Mouse (Mus musculus): ENCODE data around the gene Mlst8. TPM values are rescaled to one million over a fixed set of nuclear protein-coding genes. Genes with fewer than 3 reads are reported as not detected.

The Mlst8 gene
- total RNA-seq, 2 experiments from 2014 or later, result 36.1 to 38.7 TPM

DNA sequence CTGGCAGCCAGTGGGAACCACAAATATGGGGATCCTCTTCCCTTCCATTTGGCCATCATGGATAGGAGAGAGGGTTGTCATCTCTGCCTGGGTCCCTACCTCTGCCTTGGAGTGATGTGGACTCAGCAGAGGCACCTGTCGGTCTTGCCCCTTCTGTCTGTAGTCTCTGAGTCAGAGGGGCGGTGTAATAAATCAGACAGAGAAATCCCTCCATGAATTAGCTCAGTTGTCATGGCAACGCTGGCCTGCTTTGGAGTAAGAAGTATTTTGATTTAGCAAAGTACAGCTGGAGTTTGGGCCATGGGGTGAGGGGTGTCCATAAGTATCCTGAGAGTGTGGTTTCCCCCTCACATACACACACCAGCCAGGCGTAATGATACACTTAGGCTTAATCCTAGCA is 11.5 kb upstream of the Mlst8 start:
- ATAC-seq (replicated peaks; ENCODE audit: low FRiP score, low TSS enrichment, poor library complexity, severe bottlenecking), result no peak

DNA sequence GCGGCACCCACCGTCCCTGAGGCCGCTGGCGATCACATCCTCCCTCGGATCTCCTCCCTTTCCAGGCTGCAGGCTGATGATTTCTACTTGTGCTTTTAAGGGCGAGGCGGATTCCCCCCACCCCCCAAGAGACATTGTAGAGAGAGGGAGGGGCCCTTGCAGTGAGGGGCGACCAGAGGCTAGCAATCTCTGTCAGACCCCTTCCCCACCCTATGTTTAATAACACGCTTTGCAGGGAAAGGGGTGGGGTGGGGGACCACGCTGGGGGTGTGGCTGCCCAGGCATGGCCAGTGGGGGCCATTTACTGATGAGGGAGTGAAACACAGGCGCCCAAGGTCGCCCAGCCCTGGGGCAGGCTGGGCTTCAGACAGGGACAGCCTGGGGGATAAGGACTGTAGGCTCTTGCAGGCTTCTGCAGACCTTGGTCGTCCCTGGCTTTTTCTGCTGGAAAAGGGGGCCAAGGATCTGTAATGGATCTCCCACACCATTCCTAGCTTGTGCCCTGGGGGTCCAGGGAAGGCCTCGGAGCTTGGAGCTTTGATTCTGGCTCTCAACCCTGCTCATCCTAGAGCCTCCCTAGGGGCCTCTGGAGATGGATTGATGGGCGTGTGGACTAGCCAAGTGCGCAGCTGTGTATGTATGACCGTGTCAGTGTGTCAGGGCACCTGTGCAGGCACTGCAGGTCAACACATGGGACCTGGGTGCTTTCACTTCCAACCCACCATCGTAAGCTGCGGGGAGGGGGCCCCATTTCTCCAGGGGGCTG is 10.6 kb upstream of the Mlst8 start:
- ATAC-seq (replicated peaks; ENCODE audit: low FRiP score, low TSS enrichment, poor library complexity, severe bottlenecking), result no peak

DNA sequence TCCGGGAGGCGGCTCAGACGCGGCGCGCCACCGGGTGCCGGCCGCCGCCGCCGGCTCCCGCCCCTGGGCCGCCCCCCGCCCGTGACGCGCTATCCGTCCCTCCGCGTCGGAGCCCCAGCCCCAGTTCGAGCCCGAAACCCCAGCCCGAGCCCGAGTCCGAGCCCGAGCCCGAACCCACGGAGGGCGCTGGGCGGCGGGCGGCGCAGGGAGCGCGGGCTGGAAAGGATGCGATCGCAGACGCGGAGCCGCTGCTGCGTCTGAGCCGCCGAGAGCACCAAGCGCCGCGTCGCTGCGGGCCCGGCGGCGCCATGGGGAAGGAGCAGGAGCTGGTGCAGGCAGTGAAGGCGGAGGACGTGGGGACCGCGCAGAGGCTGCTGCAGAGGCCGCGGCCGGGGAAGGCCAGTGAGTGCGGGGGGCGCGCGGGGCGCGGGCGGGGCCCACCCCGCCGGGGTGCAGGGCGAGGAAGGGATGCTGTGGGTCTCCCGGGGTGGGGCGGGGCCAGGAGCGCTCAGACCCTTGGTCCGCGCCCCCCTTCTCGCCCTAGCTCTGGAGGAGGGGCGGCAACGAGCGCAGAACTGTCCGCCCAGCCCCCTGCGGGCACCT is 9.9 kb upstream of the Mlst8 start:
- no peak for ATAC-seq (replicated peaks; ENCODE audit: low FRiP score, low TSS enrichment, poor library complexity, severe bottlenecking)

- no peak for ATAC-seq (replicated peaks; ENCODE audit: low FRiP score, low TSS enrichment, poor library complexity, severe bottlenecking)
Observed at GRCm38 (mm10) chr17:24488186-24488661, 9.3 kb upstream of the Mlst8 start, which contains the start of gene Caskin1. Caskin1 (plus strand) TSS chr17:24488601.

- no peak for ATAC-seq (replicated peaks; ENCODE audit: low FRiP score, low TSS enrichment, poor library complexity, severe bottlenecking)
Observed at GRCm38 (mm10) chr17:24485090-24485860, 6.4 kb upstream of the Mlst8 start.

GRCm38 (mm10) chr17:24483495-24483894 is 4.6 kb upstream of the Mlst8 start:
- no peak for ATAC-seq (replicated peaks; ENCODE audit: low FRiP score, low TSS enrichment, poor library complexity, severe bottlenecking)

GRCm38 (mm10) chr17:24481027-24481815 is 2.3 kb upstream of the Mlst8 start:
- ATAC-seq (replicated peaks; ENCODE audit: low FRiP score, low TSS enrichment, poor library complexity, severe bottlenecking), result no peak

DNA sequence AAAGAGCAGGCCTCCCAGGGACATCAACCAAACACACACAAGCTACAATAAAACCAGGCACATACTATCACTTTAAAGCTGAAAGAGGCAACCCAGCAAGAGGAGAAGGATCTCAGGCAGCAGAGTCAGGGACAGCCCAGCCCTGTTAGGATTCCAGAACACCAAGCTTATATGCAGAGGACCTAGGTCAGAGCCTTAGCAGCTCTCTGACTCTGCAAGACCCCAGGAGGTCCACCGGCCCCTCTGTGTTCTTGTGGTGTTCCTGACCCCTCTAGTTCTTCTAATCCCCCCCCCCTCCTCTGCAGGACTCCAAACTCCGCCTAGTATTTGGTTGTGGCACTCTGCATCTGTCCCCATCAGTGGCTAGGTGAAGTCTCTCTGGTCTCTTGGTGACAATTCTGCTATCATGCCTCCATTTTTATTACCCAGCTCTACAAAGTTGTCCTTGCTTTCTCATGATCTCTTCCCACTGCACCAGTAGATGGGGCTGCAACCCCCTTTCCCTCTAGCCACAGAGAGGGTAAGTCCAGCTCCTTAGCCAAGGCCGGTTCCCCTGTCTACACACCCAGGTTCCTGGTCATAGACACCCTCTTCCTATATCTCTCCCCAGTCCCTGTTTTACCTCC is 1.4 kb upstream of the Mlst8 start:
- no peak for ATAC-seq (replicated peaks; ENCODE audit: low FRiP score, low TSS enrichment, poor library complexity, severe bottlenecking)

- ATAC-seq (replicated peaks; ENCODE audit: low FRiP score, low TSS enrichment, poor library complexity, severe bottlenecking), result no peak
Observed at GRCm38 (mm10) chr17:24479431-24479830, 553 bp upstream of the Mlst8 start.

- ATAC-seq (replicated peaks; ENCODE audit: low FRiP score, low TSS enrichment, poor library complexity, severe bottlenecking), result 0 out of 2 replicates have a peak, but pooled peaks have one; percentile 7
Observed at GRCm38 (mm10) chr17:24477985-24478600, 785 bp downstream of the Mlst8 start.

DNA sequence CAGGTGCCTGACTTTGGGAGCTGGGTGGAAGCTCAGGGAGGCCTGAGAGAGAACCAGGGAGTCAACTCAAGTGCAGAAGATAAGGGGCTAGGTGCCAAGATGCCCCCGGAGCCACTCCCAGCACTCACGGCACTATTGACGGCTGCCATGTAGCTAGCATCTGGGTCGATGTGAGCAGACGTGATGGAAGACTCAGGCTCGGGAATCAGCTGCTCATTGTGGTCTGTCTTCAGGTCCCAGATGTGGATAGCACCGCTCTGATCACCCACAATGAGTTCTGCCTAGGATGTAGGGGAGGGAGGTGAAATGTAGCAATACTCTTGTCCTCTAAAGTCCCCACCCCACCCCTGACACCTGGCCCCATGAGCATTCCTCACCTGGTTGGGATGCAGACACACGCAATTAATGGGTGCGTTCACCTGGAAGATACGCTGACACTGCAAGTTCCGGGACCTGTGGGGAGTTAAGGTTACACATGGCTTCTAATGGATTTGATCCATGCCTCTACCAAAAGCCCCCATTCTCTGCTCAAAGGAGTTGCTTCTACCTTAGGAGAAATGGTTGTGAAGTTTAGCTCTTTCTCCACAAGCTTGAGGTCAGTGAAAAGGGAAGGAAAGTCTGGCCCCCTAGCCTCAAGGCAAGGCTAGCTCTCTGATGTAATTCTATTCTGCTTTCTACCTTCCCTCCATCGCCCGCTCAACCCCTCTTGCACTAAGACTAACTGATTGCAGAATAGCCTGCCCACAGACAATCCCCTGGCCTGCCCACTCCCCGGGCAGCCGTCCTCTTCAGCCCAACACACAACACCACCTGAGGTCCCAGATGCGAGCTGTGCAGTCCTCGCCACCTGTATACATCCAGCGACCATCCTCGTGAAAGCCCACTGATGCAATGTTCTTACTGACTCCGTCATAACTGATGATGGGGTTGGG is 1.6 kb downstream of the Mlst8 start:
- no peak for ATAC-seq (replicated peaks; ENCODE audit: low FRiP score, low TSS enrichment, poor library complexity, severe bottlenecking)

- ATAC-seq (replicated peaks; ENCODE audit: low FRiP score, low TSS enrichment, poor library complexity, severe bottlenecking), result no peak
Observed at GRCm38 (mm10) chr17:24476022-24476776, 2.7 kb downstream of the Mlst8 start.

DNA sequence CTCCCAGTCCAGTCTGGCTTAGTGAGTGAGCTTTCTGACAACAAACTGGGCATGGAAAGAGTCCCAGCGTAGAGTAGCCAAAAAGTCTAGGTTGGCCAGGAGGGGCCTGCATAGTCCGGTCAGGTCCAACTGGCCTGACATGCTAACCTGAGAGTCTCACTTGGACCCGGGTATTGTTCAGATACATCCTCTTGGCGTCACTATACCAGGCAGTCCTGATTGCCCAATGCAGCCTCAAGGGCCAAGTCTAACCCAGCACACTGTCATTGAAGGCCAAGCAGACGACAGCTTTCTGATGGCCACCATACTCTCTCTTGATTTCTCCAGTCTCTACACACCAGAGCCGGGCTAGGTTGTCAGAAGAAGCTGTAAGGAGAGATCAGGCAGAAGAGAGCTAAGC is 3.3 kb downstream of the Mlst8 start:
- ATAC-seq (replicated peaks; ENCODE audit: low FRiP score, low TSS enrichment, poor library complexity, severe bottlenecking), result no peak

DNA sequence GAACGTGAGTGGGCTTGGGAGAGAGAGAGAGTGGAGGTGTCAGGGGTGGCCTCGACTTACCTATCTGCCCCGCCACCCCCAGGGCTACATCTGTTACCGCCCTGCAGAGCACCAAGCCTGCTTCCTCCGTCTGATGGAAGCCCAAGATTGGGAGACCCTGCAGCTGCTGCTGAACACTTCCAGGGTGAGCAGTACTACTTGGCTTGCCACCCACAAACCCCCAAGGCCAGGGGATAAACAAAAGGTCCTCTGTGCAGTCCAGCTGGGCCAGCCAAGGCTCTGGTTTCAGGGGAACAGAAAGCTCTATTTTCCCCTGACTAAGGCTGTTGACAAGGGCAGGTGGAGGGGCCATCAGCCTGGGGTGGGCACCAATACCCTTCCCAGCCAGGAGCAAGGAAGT is 4.3 kb downstream of the Mlst8 start:
- ATAC-seq (replicated peaks; ENCODE audit: low FRiP score, low TSS enrichment, poor library complexity, severe bottlenecking), result no peak

DNA sequence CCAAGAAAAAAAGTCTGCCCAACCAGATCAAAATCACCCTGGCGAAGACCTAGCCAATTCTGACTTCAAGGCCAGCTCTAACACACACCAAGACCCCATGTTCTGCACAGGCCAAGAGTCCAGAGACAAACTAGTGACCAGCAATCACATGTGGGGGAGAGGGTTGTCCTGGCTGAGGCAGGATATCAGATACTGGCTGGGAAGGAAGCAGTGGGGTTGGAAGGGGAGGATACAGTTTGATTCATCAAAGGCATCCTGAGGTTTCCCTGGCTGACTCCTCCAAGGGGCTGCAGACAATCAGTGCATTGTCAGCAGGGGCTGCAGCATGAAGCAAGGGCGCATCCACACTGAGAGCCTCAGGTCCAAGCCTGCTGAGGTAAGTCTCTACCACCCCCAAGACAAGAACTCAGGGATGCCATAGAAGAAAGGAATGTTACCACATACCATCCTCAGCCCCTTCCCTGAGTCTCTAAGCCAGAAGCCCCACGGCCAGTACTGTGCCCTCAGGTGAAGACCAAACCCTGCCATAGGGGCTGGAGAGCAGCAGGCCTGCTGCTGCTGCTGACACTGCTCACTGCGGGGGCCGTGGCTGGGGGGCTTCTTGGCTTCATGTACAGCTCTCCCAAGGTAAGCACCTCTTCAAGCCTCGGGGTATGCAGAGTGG is 5.1 kb downstream of the Mlst8 start, which contains the start of gene Bricd5:
Gene Bricd5 (plus strand): TSS at position 273 of the 664 bp plus-strand sequence.
- no peak for ATAC-seq (replicated peaks; ENCODE audit: low FRiP score, low TSS enrichment, poor library complexity, severe bottlenecking)

- no peak for ATAC-seq (replicated peaks; ENCODE audit: low FRiP score, low TSS enrichment, poor library complexity, severe bottlenecking)
Observed at GRCm38 (mm10) chr17:24472512-24472911, 6.4 kb downstream of the Mlst8 start.

All from megakaryocyte-erythroid progenitor cell, adult 5-6 weeks (primary cell).